Mouse (Mus musculus) ES-Bruce4 (cell line): ENCODE data around the gene Asic1.

Source experiments
- CTCF ChIP-seq: IDR thresholded peaks from one replicate; pipeline ENCODE4 v1.8.1; 2011; ENCODE audit warnings: low read depth, low read length
- EP300 ChIP-seq: IDR thresholded peaks from 2 replicates; pipeline ENCODE4 v1.6.1; 2011; ENCODE audit warnings: low read depth, low read length; ENCODE audit not compliant: insufficient read depth

- TF ChIP-seq CTCF = no peak
- no peak for TF ChIP-seq EP300
Observed at GRCm38 (mm10) chr15:99733186-99733585, 63.0 kb downstream of the Asic1 start.
